Mouse (Mus musculus) adrenal gland, postnatal 25 days (tissue): ENCODE measurements around the gene Znrf4. TPM values are rescaled to one million over a fixed set of nuclear protein-coding genes. Genes with fewer than 3 reads are reported as not detected.

ENCODE experiments used
- DNase-seq: peaks from one replicate; pipeline ENCODE4 v3.0.0; 2021; ENCODE audit warnings: mixed read lengths
- total RNA-seq: library from RNA; stranded (reverse); gene quantifications from 2 replicates; pipeline ENCODE4 v1.2.3, GENCODE M21; 2021

The Znrf4 gene
- total RNA-seq, 1 experiment from 2014 or later: not detected

DNA sequence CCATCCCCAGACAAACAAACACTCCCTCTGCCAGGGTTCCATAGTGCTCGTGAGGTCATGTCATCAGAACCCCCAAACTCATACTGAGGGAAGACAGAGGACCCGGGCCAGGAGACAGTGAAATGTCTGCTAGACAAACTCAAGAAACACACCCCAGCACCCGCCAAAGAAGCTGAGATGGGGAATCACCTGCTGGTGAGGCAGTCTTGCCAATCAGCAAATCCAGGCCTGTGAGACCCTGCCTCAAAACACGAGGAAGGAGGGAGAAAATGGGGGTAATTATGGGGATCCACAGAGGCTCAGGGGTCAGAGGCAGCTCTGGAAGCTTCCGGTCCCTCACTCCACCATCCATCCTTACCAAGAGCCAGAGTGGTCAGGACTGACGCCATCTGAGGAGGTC, 45.5 kb downstream of the Znrf4 start:
- no peak for DNase-seq

GRCm38 (mm10) chr17:56464817-56465216, 47.4 kb downstream of the Znrf4 start:
- DNase-seq: no peak

GRCm38 (mm10) chr17:56464345-56464744, 47.9 kb downstream of the Znrf4 start:
- no peak for DNase-seq

DNA sequence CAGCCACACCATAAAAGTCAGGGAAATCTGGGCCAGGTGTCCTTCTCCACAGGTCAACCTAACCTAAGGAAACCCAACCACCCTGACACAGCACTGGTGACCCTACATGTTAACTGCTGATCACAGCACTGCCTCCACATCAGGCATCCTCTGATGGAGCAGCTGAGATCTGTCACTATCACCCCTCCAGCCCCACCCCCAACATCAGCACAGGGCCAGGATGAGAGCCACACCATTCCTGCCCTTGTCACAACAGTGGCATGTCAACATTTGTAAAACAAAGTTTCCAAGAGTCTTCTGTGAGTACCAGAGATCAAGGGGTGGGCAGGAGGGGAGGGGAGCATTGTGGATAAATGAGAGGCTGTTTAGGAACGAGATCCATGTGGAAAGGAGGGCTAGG, 48.7 kb downstream of the Znrf4 start:
- no peak for DNase-seq

DNA sequence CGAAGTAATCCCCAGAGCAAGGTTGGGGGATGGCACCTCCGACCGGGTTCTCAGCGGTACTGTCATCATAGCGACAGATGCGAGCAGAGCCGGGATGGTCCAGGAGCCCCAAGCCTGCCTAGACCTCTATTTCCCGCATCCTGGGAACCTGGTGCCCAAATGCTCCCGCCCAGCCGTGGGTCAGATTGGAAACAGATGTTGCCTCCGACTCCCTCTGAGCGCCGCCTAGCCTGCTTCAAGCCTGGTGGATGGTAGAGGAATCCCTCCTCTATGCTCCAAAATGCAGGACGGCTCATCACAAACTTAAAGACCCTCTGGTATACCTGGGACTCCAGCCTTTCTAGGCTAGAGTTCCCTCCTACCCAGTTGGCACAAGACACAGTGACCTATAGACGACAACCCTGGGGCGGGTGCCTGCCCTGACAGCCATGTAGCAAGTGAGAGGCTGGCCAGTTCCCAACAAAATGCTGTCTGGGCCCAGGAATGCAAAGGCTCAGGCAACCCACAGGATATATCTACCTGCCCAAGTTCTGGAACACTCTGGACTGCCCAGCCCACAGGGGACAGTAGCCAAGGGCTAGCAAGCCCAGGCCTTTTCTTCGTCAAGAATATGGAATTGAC, 49.3 kb downstream of the Znrf4 start:
- no peak for DNase-seq

- peak; percentile 98 for DNase-seq
Measured at GRCm38 (mm10) chr17:56461771-56462743, 50.2 kb downstream of the Znrf4 start.

Other genes with a start within 250 kb of the Znrf4 start
- 25.1 and 28.8 TPM in 2 replicates for gene Ticam1, start 235.6 kb downstream of the Znrf4 start, total RNA-seq
- gene Plin3, start 219.6 kb downstream of the Znrf4 start, total RNA-seq: 59.7 and 102 TPM in 2 replicates
- not detected in 2 replicates for gene Arrdc5, start 212.1 kb downstream of the Znrf4 start, total RNA-seq
- gene Uhrf1, start 209.1 kb downstream of the Znrf4 start, total RNA-seq: 14.1 and 14.8 TPM in 2 replicates
- 38.1 and 52.4 TPM in 2 replicates for gene Kdm4b, start 186.4 kb downstream of the Znrf4 start, total RNA-seq
- 165 and 222 TPM in 2 replicates for gene Ptprs, start 35.9 kb downstream of the Znrf4 start, total RNA-seq
- gene Gm20219, start 42.0 kb upstream of the Znrf4 start, total RNA-seq: 0.76 and 1.1 TPM in 2 replicates
- 168 and 196 TPM in 2 replicates for gene Safb2, start 72.2 kb upstream of the Znrf4 start, total RNA-seq
- gene Safb, start 72.4 kb upstream of the Znrf4 start, total RNA-seq: 143 and 157 TPM in 2 replicates
- gene 2410015M20Rik, start 97.3 kb upstream of the Znrf4 start, total RNA-seq: 303 and 325 TPM in 2 replicates
- 836 and 891 TPM in 2 replicates for gene Rpl36, start 101.0 kb upstream of the Znrf4 start, total RNA-seq
- gene Lonp1, start 114.5 kb upstream of the Znrf4 start, total RNA-seq: 540 and 560 TPM in 2 replicates
- 3.2 and 4.0 TPM in 2 replicates for gene Catsperd, start 115.7 kb upstream of the Znrf4 start, total RNA-seq
- 79.7 and 80.3 TPM in 2 replicates for gene Ranbp3, start 160.9 kb upstream of the Znrf4 start, total RNA-seq
- gene Ndufa11, start 205.3 kb upstream of the Znrf4 start, total RNA-seq: 248 and 277 TPM in 2 replicates
- 27.1 and 29.1 TPM in 2 replicates for gene Vmac, start 205.6 kb upstream of the Znrf4 start, total RNA-seq
- 3.8 and 5.3 TPM in 2 replicates for gene Nrtn, start 245.1 kb upstream of the Znrf4 start, total RNA-seq